Mouse (Mus musculus): ENCODE data around the gene Dclk1.

Dclk1 gene

GRCm38 (mm10) chr3:55333511-55333910, 91.3 kb downstream of the Dclk1 start:
- DNase-seq (ENCODE audit: low spot score) = no peak

GRCm38 (mm10) chr3:55336895-55337294, 94.7 kb downstream of the Dclk1 start:
- DNase-seq (ENCODE audit: low spot score) = no peak

- DNase-seq (ENCODE audit: low spot score) = no peak
These were observed 95.5 kb downstream of the Dclk1 start for GRCm38 (mm10) chr3:55337671-55338070.

GRCm38 (mm10) chr3:55342445-55342844, 100.3 kb downstream of the Dclk1 start:
- DNase-seq (ENCODE audit: low spot score) = no peak

- DNase-seq (ENCODE audit: low spot score) = peak; percentile 76
These were observed 105.3 kb downstream of the Dclk1 start for GRCm38 (mm10) chr3:55347371-55348025.

- DNase-seq (ENCODE audit: low spot score) = no peak
These were observed 105.8 kb downstream of the Dclk1 start for GRCm38 (mm10) chr3:55348026-55348390.

GRCm38 (mm10) chr3:55350194-55350593, 108.0 kb downstream of the Dclk1 start:
- DNase-seq (ENCODE audit: low spot score) = no peak

- peak; percentile 55 for DNase-seq (ENCODE audit: low spot score)
These were observed 109.3 kb downstream of the Dclk1 start for GRCm38 (mm10) chr3:55351281-55352052.

- DNase-seq (ENCODE audit: low spot score) = peak; percentile 21
These were observed 110.4 kb downstream of the Dclk1 start for GRCm38 (mm10) chr3:55352529-55352928.

GRCm38 (mm10) chr3:55353169-55353568, 111.0 kb downstream of the Dclk1 start:
- no peak for DNase-seq (ENCODE audit: low spot score)

- DNase-seq (ENCODE audit: low spot score) = no peak
These were observed 111.8 kb downstream of the Dclk1 start for GRCm38 (mm10) chr3:55353909-55354511.

- peak; percentile 87 for DNase-seq (ENCODE audit: low spot score)
These were observed 112.6 kb downstream of the Dclk1 start for GRCm38 (mm10) chr3:55354765-55355164.

- no peak for DNase-seq (ENCODE audit: low spot score)
These were observed 116.3 kb downstream of the Dclk1 start for GRCm38 (mm10) chr3:55358486-55358885.

- no peak for DNase-seq (ENCODE audit: low spot score)
These were observed 118.7 kb downstream of the Dclk1 start for GRCm38 (mm10) chr3:55360836-55361235.

GRCm38 (mm10) chr3:55367166-55367565, 125.0 kb downstream of the Dclk1 start:
- DNase-seq (ENCODE audit: low spot score) = peak; percentile 70

GRCm38 (mm10) chr3:55369156-55369555, 127.0 kb downstream of the Dclk1 start:
- DNase-seq (ENCODE audit: low spot score) = no peak

- DNase-seq (ENCODE audit: low spot score) = peak; percentile 94
These were observed 131.5 kb downstream of the Dclk1 start for GRCm38 (mm10) chr3:55373689-55374088.

GRCm38 (mm10) chr3:55378591-55378990, 136.4 kb downstream of the Dclk1 start:
- no peak for DNase-seq (ENCODE audit: low spot score)

GRCm38 (mm10) chr3:55380471-55380870, 138.3 kb downstream of the Dclk1 start:
- DNase-seq (ENCODE audit: low spot score) = no peak

GRCm38 (mm10) chr3:55392605-55393004, 150.4 kb downstream of the Dclk1 start:
- no peak for DNase-seq (ENCODE audit: low spot score)

- no peak for DNase-seq (ENCODE audit: low spot score)
These were observed 151.4 kb downstream of the Dclk1 start for GRCm38 (mm10) chr3:55393549-55393948.

- no peak for DNase-seq (ENCODE audit: low spot score)
These were observed 154.6 kb downstream of the Dclk1 start for GRCm38 (mm10) chr3:55396792-55397191.

Measured in retina, embryonic 14.5 days (tissue).